Mouse (Mus musculus): ENCODE measurements around the gene Tdrd7.

The Tdrd7 gene

GRCm38 (mm10) chr4:45972951-45973350, 7.8 kb downstream of the Tdrd7 start:
- DNase-seq, result no peak

GRCm38 (mm10) chr4:45976931-45977667, 12.0 kb downstream of the Tdrd7 start:
- no peak for DNase-seq

DNA sequence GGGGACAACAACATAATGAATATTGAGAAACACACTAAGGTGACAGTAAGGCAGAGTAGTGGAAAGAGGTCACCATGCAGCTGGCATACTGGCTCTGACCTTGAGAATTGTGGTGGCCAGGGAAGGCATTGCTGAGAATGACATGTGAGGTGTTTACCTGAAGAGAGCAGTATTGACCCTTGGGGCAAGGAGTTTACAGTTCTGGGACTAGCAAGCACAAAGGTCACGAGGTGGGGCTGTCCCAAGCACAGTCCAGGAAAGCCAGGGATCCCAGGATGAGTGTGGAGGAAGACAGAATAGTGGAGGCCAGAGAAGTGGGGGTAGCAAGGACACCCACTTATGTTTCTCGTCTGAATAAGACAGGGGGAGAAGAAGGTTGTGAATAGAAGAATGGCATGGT, 14.8 kb downstream of the Tdrd7 start:
- DNase-seq, result no peak

DNA sequence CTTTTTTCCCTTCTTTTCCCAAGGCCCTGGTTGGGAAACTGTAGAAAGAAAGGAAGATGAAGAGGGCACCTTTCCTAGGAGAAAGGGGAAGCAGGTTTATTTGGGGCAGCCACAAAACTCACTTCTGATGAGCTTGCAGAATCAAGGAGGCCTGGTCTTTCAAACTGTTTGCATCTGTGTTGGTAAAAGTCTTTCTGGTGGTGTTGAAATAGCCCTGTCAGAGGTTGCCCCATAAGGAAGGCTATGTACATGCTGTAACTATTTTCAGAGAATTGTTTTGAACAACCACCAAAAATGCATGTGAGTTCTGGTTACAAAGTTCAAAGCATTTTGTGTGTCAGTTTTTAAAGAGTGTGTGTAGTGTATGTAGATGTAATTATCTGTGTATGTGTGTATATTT, 15.9 kb downstream of the Tdrd7 start:
- no peak for DNase-seq

DNA sequence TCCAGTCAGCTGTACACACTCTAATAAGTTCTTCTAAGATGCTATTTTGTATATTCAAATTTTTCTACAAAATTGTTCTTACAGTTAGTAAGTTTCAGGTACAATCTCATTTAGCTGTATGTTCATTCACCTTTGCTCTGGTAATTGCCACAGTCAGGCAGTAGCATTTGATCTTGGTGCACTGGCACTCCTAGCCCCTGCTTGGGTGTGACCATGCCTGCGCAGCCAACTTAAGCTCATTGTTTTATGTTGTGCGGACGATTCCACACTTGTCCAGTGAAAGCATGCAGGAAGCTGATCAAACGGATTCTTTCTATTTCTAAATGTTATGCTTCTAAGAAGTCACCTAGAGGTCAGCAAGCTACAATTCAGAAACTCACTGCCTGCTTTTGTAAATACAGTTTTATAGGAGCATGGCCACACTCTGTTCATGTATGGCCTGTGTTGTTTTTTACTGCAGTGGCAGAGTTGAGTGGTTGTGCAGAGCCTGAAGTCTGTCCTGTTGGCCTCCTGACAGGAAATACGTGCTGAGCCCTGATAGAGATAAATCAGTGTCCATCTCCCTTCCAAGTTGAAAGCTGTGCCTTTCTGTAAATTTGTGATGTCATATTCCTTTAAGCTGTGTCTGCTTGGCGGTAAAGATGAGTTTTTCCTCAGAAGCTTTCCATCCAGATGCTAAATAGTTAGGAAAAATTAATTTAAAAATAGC, 25.4 kb downstream of the Tdrd7 start:
- DNase-seq, result no peak

- DNase-seq, result no peak
Measured at GRCm38 (mm10) chr4:45998536-45998935, 33.4 kb downstream of the Tdrd7 start.

DNA sequence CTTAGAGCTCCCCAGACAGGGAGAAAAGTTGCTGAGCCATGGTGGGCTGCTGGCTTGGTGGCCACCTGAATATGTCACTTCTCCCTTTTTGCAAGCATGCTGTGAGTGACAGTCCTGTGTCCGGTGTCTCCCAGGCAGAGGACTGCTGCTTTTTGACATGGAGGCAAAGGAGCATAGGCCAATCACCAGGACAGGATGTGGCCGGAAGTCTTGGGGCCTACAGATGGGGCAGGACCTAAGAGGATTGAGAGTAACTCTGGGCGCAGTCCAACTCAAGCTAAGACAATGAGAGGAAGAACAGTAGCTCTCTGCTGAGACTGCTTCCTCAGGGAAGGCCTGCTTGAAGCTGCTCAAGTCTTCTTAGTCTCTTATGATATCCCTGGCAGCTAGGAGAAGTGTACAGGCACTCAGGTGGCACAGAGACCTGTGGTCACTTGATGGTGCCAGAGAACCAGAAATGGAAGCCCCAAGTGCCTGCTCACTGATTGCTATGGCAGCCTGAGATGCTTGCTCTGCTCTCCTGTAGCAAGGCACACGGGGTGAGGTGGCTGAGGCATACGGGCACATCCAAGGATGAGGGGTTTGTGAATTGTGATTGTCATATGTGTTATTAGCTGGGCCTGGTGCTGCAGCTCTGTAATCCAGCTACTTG, 43.1 kb downstream of the Tdrd7 start:
- DNase-seq, result no peak

GRCm38 (mm10) chr4:46011698-46012097, 46.6 kb downstream of the Tdrd7 start:
- DNase-seq, result no peak

DNA sequence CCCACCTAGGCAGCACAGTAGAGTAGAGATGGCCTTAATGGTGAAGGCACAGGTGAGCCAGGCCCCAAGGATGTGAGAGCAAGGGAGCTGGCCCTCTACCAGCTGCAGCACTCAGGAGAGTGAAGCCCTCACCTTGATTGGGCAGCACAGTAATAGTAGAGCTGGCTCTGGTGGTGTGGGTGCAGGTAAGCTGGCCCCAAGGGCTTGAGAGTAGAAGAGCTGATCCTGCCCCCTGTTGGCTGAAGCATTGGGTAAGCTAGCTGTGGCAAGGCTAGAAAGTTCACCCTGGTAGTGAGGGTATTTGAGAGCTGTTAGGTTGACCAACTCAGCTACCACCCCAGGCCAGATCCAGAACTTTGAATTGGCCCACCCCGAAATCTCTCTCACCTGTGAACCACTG, 50.5 kb downstream of the Tdrd7 start:
- no peak for DNase-seq

DNA sequence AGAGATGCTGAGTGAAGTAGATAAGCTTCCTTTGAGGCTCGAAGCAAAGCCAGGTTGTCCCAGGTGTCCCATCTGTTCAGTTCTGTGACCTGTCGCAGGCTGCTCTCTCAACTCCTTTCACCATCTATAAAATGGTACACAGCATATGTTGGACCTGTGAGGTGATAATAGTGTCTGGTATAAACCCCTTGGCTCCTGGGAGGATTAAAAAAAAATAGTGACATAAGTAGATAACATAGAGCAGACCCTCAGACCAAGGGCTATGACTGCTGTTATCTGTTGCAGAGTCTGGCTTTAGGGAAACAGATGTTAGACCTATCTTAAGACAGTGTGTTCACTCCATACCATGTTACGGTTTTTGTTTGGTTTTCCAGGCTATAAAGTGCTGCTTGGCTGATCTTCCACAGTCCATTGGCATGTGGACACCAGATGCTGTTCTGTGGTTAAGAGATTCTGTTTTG, 57.9 kb downstream of the Tdrd7 start:
- DNase-seq, result no peak

DNA sequence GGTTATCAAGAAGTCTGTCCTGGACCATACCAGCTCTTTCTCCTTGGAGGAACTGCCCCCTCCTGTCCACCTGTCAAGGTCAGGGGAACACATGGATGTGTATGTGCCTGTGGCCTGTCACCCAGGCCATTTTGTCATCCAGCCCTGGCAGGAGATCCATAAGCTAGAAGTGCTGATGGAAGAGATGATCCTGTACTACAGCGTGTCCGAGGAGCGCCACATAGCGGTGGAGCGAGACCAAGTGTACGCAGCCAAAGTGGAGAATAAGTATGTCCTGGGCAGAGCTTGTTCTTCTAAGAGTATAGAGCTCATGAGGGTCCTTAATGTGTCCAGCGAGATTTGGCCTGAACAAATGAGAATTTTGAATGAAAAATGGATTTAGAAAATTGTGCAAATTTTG, 60.8 kb downstream of the Tdrd7 start:
- no peak for DNase-seq

GRCm38 (mm10) chr4:46028224-46028623, 63.1 kb downstream of the Tdrd7 start:
- no peak for DNase-seq

GRCm38 (mm10) chr4:46028781-46029180, 63.6 kb downstream of the Tdrd7 start:
- DNase-seq, result no peak

DNA sequence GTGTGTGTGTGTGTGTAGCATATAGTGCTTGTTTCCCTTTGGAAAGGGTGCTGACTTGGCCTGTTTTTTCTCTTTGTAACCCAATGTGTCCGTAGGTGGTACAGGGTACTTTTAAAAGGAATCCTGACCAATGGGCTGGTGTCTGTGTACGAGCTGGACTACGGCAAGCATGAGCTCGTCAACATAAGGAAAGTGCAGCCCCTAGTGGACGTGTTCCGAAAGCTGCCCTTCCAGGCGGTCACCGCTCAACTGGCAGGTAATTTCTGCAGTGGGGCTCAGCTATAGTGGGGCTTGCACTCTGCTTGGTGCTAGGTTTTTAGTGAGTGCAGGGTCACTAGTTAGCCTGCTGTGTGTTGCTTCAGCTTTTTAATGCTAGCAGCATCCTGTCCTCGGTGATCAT, 64.4 kb downstream of the Tdrd7 start:
- DNase-seq, result no peak

DNA sequence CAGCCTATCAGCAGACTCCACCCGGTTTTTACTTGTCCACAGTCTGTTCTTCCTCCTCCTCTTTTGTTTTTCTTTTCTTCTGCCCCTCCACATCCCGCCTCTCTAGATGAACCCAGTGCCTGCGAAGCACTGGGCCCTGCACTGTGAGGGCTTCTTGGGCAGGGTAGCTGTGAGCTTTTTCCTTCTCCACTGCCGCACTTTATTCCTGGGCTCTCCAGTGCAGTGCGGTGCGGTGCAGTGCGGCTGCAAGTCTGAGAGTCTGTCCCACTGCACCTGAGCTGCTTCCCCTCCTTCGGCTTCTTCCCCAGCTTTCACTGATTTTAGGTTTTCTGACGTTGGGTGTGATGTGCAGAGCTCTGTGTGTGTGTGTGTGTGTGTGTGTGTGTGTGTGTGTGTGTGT, 67.3 kb downstream of the Tdrd7 start:
- no peak for DNase-seq

GRCm38 (mm10) chr4:46033197-46033596, 68.1 kb downstream of the Tdrd7 start:
- no peak for DNase-seq

- DNase-seq, result no peak
Measured at GRCm38 (mm10) chr4:46038591-46038891, 73.4 kb downstream of the Tdrd7 start.

DNA sequence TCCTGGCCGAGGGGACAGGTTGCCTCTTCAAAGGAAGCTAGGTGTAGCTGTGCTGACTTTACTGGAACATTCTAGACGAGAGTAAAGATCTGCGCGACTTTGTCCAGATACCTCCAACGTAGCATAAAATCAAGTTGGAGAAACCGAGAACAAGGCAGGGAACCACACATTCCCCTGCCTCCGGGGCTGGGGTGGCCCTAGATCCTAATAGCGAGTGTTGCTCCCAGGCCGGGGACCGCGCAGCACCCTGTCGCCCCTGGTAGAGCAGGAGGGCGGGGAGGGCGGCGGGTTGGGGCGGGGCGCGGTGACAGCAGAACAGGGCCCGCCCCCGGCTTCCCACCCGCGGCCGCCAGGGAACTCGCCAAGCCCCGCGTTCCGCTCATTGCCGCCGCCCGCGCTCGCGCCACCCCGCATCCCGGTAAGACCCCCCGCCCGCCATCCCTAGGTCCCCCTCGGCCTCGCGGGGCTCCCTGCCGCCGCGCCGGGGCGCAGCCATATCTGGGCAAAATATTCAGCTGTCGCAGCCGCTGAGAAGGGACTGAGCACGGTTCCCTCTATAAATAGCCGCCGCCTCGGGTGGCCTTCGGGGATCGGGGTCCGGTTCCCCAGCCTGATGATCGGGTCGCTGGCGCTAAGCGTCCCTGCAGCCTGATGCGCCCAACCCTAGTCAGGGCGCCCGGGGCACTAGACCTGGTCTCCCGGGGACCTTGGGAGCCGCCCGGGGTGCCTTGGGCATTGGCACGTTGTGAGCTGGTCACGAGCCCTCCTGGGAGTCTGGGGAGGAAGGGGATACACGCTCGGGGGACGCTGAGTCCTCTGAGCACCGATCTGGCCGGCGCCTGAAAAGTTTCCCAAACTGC, 74.0 kb downstream of the Tdrd7 start, which contains the start of gene Tmod1:
Tmod1 (plus strand) TSS at position 44 of the 860 bp plus-strand sequence.
- peak; percentile 80 for DNase-seq

- no peak for DNase-seq
Measured at GRCm38 (mm10) chr4:46039899-46040298, 74.8 kb downstream of the Tdrd7 start.

DNA sequence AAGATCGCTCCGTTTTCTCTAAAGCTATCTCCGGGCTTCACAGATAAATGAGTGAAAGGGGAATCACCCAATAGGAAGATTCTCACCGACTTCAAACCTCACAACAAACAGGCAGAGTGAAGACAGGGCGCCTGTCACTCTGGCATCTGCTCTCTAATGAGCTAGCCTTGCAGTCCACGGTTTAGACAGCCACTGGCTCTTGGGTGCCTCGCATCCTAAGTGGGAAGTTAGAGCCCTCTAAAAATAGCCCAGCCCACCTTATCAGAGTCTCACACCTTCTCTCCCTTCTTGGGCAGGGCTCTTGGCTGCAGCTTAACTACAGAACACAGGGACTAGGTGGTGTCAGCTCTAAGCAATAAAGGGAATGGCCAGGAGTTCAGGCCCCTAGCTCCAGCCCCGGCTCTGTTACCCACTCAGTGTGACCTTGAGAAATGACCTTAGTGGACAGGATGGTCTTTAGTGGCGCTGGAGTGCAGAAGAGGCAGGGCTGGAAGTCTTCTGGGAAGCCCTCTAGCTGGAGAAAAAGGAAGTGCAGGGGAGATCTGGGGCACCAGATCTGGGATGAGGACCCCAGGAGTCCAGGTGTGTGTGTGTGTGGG, 75.6 kb downstream of the Tdrd7 start:
- peak; percentile 64 for DNase-seq

- DNase-seq, result no peak
Measured at GRCm38 (mm10) chr4:46041761-46042504, 76.8 kb downstream of the Tdrd7 start.

DNA sequence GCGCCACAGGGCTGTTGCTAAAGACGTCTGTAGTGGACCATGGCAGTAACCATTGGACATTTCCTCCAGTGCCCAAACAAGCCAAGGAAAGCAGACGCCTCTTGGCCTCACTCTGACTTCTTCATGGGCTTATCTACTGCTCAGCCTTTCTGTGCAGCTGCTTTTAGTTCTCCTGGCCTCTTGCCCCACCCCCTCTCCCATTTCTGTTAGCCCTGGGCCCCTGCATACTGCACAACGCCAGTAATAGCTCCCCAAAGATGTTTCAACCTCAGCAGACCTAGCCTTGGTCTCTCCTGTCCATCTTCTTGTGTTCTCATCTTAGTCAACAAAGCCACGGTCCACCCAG, 77.3 kb downstream of the Tdrd7 start:
- DNase-seq, result no peak

All from cerebellum, adult 11 months (tissue).